Mouse (Mus musculus): ENCODE results near the gene Rassf7. TPM values are rescaled to one million over a fixed set of nuclear protein-coding genes. Genes with fewer than 3 reads are reported as not detected.

The Rassf7 gene
- 10 to 100 TPM; 18.3 to 22.5 TPM for polyA plus RNA-seq (2012; fragmentation: generic; extraction: Trizol)

DNA sequence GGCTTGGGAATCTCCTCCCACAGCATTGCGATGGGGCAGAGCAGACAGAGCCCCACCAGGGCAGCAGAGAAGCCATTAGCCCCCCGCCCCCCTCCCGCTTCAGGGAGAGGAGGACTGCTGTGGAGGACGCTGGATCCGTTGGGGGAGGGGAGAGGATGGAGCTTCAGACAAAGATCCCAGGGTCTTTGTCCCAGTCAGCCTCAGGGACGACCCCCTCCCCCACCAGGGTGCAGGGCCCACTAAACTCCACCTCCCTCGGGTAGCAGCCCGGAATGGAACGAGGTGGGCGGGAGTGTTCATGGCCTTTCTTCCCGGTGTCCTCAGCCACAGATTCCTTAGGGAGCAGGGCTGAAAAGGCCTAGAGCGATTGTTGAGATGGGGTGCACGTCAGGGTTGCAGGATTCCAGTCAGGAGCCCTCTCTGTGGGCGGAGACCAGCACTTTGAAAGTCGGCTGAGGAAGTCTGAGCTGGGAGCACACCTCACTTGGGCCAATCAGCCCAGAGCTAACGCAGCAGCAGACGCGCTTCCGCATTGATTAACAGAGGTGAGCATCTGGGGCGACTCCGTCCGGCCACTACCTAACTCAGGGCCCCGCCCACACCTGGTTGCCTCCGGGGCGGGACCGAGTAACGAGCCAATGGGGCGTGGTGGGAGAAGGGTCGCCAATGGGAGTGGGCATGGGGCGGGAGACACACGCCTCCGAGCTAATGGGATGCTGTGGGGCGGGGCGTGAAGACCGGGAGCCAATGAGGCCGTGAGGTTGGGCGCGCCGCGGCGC lies at the start of gene Rassf7:
TSS of gene Rassf7 (plus strand) at position 760 of the 779 bp plus-strand sequence.

DNA sequence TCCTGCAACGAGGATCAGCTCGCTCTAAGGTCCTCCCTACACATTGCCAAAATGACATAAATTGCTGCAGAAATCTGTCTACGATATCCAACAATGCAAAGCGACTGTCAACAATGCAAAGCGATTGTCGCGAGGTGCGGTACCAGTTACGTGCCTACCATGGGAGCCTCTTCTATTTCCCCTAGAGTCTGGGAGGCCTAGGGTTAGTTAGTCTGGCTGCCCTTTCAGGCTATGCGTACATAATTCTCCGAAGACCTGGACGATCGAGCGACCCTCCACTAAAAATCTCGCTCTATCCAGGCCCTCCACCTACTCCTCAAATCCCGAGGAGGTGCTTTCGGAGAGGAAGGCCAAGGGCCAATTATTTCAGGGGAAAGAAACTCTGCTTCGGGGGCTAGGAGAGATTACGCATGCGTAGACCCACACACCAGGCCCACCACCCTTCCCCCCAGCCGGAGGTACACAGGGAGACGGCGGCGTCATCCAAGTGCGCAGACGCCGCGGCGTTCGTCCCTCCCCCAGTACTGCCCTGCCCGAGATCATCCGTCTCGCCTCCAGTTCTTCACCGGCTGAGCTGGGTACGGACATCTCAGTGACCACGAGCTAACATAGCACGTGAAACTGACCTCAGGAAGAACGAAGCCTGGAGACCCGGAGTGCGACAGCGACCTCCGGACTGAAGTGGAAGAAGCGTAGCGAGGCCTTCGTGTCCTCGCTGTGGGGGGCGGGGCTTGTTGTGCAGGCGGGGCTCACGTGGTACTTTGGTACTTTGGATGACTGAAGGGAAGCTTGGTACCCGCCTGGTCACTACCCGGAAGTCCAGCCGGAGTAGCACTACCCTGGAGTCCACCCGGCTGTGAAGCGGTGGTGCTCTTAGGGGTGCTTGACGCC lies 43.3 kb upstream of the Rassf7 start, which contains the start of gene Rnh1:
TSS of gene Rnh1 (minus strand) at position 742 of the 891 bp plus-strand sequence.

DNA sequence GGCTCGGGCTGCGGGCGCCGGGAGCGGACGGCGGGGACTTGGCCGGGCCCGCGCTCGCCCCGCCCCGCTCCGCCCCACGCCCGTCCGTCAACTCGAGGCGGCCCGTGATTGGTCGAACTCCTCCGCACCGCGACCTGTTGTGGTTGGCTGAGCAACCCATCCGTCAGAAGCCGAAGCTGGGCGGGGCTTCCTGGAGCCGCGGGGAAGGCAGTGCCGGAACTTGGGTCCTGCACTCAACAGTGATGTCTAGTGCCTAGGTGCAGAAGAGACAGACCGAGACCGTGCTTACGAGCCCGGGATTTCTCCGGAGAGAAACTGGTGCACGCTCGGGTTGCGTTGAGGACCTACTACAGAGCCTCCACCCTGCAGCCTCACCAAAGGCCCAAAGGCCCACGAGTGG lies 21.7 kb upstream of the Rassf7 start, which contains the start of the genes Hras and Lrrc56:
TSS of gene Hras (minus strand) at position 58 of the 400 bp plus-strand sequence.
TSS of gene Lrrc56 (plus strand) at position 210 of the 400 bp plus-strand sequence.

DNA sequence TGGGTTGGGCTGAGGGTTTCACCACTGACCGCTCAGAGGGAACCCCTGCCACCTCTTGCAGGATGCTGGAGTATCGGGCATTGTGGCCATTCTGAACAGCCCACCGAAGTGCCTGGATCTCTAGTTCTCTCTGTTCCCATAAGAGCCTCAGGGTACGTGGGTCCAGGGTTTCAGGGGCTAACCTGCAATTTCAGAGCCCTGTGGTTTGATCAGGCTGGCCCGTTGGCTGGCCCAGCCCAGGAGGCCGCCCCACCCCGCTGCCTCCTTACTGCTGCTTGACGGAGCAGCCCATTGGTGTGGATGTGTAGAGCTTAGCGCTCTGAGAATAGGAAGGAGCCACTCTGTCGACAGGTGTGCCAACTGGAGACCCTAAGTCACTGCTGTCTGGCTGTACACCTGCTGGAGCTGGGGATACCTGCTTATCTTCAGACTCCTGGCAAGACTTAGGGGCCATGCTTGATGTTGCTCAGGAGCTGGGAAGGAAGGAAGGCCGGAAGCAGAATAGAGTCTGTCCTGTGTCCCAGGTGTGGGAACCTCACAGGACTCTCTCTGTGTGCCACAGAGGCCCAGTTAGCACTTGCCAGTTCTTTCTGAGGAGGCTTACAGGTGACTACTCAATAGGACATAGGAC lies 1.9 kb upstream of the Rassf7 start, which contains the start of gene Lmntd2:
TSS of gene Lmntd2 (minus strand) at position 476 of the 631 bp plus-strand sequence.

DNA sequence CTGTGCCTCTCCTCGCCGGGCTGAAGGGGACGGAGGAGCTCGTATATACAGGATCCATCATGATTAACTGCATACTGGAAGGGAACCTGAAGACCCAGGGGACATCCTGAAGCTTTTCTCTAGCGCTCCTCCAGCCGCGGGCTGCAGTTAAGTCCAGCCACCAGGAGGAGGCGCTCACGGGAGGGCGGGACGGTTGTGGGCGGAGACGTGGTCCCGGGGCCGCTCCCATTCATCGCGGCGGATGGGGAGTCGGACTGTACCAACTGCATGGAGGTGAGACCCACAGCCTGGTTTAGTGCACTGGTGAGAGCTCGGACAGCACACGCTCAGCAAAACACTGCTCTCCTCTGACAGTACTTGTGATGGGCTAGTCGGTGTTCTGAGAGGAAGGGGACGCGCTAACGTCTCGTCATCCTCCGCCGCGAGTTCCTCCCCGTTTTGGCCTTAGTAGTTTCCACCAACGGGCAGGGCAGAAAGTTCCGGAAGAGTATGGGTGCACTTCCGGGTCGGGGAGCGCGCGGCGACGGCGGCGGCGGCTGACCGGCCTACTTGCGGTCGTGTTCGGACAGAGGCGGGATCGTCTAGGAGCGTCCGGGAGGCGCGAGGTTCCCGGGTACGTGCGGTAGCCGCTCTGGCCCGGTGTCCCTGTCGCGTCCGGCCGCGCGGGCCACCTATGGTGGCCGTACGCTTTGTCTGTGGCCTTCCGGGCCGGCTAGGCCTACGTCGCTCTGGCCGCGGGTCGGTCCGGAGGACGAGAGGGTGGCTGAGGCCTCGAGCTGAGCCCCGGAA lies 12.8 kb downstream of the Rassf7 start, which contains the start of gene Phrf1:
TSS of gene Phrf1 (plus strand) at position 506 of the 789 bp plus-strand sequence.

DNA sequence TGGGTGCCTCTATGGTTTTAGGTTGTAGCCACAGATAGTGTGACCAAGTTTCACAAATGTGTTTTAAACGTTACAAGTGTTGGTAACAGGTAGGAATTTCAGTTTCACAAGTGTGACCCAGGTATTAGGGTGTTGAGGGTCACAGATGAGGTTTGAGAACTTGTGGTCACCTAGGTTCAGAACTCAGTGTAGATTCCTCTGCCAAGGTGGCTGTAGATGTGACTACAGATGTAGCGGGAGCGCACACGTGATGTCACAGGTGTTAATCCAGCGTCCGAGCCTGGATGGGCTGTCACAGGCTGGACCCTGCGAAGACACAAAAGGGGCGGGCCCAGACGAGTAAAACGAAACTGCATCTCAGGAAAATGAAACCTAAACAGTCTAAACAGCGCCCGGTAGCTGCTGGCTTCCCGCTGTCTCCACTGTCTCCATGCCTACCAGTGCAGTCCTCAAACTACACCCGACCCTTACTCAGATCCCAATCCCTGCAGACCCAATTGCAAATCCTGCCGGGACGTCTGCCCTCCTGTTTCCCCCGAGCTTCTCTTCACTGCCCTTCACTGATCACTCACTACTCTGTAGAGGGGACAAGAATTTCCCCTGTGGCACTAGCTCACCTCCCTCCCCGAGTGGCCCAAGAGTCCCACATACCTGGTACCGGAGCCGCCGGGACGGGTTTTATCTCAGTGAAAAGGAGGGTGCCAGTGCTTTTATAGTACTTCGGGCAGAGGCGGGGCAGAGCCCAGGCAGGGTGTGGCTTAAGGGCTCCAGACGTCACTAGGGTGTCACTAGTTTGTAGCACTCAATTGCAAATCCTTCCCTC lies 50.3 kb downstream of the Rassf7 start, which contains the start of gene Irf7:
TSS of gene Irf7 (minus strand) at position 743 of the 823 bp plus-strand sequence.

Other genes starting within 250 kb of the Rassf7 start
- gene Ifitm1, start 248.6 kb upstream of the Rassf7 start, polyA plus RNA-seq (2012; fragmentation: generic; extraction: Trizol): 10 to 100 TPM; 12.2 to 27.4 TPM
- 1,000 to 10,000 TPM; 1,553 to 1,705 TPM for gene Ifitm3, start 205.1 kb upstream of the Rassf7 start, polyA plus RNA-seq (2012; fragmentation: generic; extraction: Trizol)
- gene Ifitm6, start 197.9 kb upstream of the Rassf7 start, polyA plus RNA-seq (2012; fragmentation: generic; extraction: Trizol): 1 to 10 TPM; 2.5 to 4.3 TPM
- not detected for gene Gm17387, start 186.7 kb upstream of the Rassf7 start, polyA plus RNA-seq (2012; fragmentation: generic; extraction: Trizol)
- gene B4galnt4, start 154.8 kb upstream of the Rassf7 start, polyA plus RNA-seq (2012; fragmentation: generic; extraction: Trizol): 1 to 10 TPM; 3.9 to 4.3 TPM
- gene Pkp3, start 137.6 kb upstream of the Rassf7 start, polyA plus RNA-seq (2012; fragmentation: generic; extraction: Trizol): 1 to 10 TPM; 1.8 to 6.9 TPM
- 1 to 10 TPM; 3.7 to 6.1 TPM for gene Sigirr, start 115.3 kb upstream of the Rassf7 start, polyA plus RNA-seq (2012; fragmentation: generic; extraction: Trizol)
- not detected for gene Ano9, start 98.1 kb upstream of the Rassf7 start, polyA plus RNA-seq (2012; fragmentation: generic; extraction: Trizol)
- gene Ptdss2, start 93.5 kb upstream of the Rassf7 start, polyA plus RNA-seq (2012; fragmentation: generic; extraction: Trizol): 10 to 100 TPM; 18.4 to 33.3 TPM
- gene Rnh1, start 43.0 kb upstream of the Rassf7 start, polyA plus RNA-seq (2012; fragmentation: generic; extraction: Trizol): 100 to 1,000 TPM; 241 to 367 TPM
- gene Hras, start 21.9 kb upstream of the Rassf7 start, polyA plus RNA-seq (2012; fragmentation: generic; extraction: Trizol): 100 to 1,000 TPM; 103 to 394 TPM
- 1 to 10 TPM; 1.1 to 9.3 TPM for gene Lrrc56, start 21.7 kb upstream of the Rassf7 start, polyA plus RNA-seq (2012; fragmentation: generic; extraction: Trizol)
- under 1 TPM; 0.01 to 0.06 TPM for gene Lmntd2, start 1.8 kb upstream of the Rassf7 start, polyA plus RNA-seq (2012; fragmentation: generic; extraction: Trizol)
- 10 to 100 TPM; 37.5 to 55.7 TPM for gene Phrf1, start 12.9 kb downstream of the Rassf7 start, polyA plus RNA-seq (2012; fragmentation: generic; extraction: Trizol)
- 1 to 10 TPM in 1 of 2 experiments, under 1 TPM in 1; 0.70 to 6.4 TPM for gene Irf7, start 50.6 kb downstream of the Rassf7 start, polyA plus RNA-seq (2012; fragmentation: generic; extraction: Trizol)
- gene Cdhr5, start 60.9 kb downstream of the Rassf7 start, polyA plus RNA-seq (2012; fragmentation: generic; extraction: Trizol): under 1 TPM in 1 of 2 experiments, not detected in 1; 0.04 TPM
- not detected for gene Sct, start 63.3 kb downstream of the Rassf7 start, polyA plus RNA-seq (2012; fragmentation: generic; extraction: Trizol)
- gene Drd4, start 76.1 kb downstream of the Rassf7 start, polyA plus RNA-seq (2012; fragmentation: generic; extraction: Trizol): under 1 TPM in 1 of 2 experiments, not detected in 1; 0.04 TPM
- gene Deaf1, start 111.8 kb downstream of the Rassf7 start, polyA plus RNA-seq (2012; fragmentation: generic; extraction: Trizol): 10 to 100 TPM; 21.2 to 45.8 TPM
- 10 to 100 TPM; 27.0 to 32.8 TPM for gene Tmem80, start 111.9 kb downstream of the Rassf7 start, polyA plus RNA-seq (2012; fragmentation: generic; extraction: Trizol)
- 1 to 10 TPM in 1 of 2 experiments, under 1 TPM in 1; 0.15 to 1.3 TPM for gene Eps8l2, start 123.0 kb downstream of the Rassf7 start, polyA plus RNA-seq (2012; fragmentation: generic; extraction: Trizol)
- 100 to 1,000 TPM; 168 to 274 TPM for gene Taldo1, start 176.3 kb downstream of the Rassf7 start, polyA plus RNA-seq (2012; fragmentation: generic; extraction: Trizol)
- 10 to 100 TPM; 19.0 to 44.3 TPM for gene Gatd1, start 198.3 kb downstream of the Rassf7 start, polyA plus RNA-seq (2012; fragmentation: generic; extraction: Trizol)
- under 1 TPM in 1 of 2 experiments, not detected in 1; 0.02 TPM for gene Cend1, start 213.6 kb downstream of the Rassf7 start, polyA plus RNA-seq (2012; fragmentation: generic; extraction: Trizol)
- 10 to 100 TPM in 1 of 2 experiments, 1 to 10 TPM in 1; 5.8 to 13.9 TPM for gene Slc25a22, start 222.0 kb downstream of the Rassf7 start, polyA plus RNA-seq (2012; fragmentation: generic; extraction: Trizol)
- 1 to 10 TPM; 4.1 to 5.6 TPM for gene Pidd1, start 228.2 kb downstream of the Rassf7 start, polyA plus RNA-seq (2012; fragmentation: generic; extraction: Trizol)
- gene Rplp2, start 231.5 kb downstream of the Rassf7 start, polyA plus RNA-seq (2012; fragmentation: generic; extraction: Trizol): over 10,000 TPM in 1 of 2 experiments, 1,000 to 10,000 TPM in 1; 3,471 to 11,217 TPM
- gene Pnpla2, start 239.3 kb downstream of the Rassf7 start, polyA plus RNA-seq (2012; fragmentation: generic; extraction: Trizol): 10 to 100 TPM; 28.5 to 35.1 TPM
- gene Cracr2b, start 245.2 kb downstream of the Rassf7 start, polyA plus RNA-seq (2012; fragmentation: generic; extraction: Trizol): 1 to 10 TPM; 5.3 to 8.3 TPM

Data from C3H10T1/2 (cell line).